Mouse (Mus musculus) stomach, embryonic 15.5 days (tissue): ENCODE data around the gene Orm1. TPM values are rescaled to one million over a fixed set of nuclear protein-coding genes. Genes with fewer than 3 reads are reported as not detected.

Experiments used
- ATAC-seq: fragments of 200-750 bp; cut with Nextera tagmentation; 2 replicates; pipeline ENCODE4 v1.8.0; 2017; ENCODE audit warnings: low read depth, moderate number of reproducible peaks, moderate TSS enrichment; ENCODE audit not compliant: insufficient read depth, low FRiP score
- H3K27ac ChIP-seq: fragments of 300-500 bp; sonication (generic); 2 replicates; pipeline ENCODE4 v1.5.1; 2015; ENCODE audit warnings: mild to moderate bottlenecking, inconsistent platforms
- H3K27me3 ChIP-seq: fragments of 300-500 bp; sonication (generic); replicated peaks from 2 replicates; pipeline ENCODE4 v1.6.1; 2015; ENCODE audit warnings: inconsistent platforms
- H3K36me3 ChIP-seq: fragments of 300-500 bp; sonication (generic); 2 replicates; pipeline ENCODE4 v1.6.1; 2015; ENCODE audit warnings: inconsistent platforms
- H3K4me1 ChIP-seq: fragments of 300-500 bp; sonication (generic); 2 replicates; pipeline ENCODE4 v1.6.1; 2015; ENCODE audit warnings: inconsistent platforms
- H3K4me2 ChIP-seq: fragments of 300-500 bp; sonication (generic); 2 replicates; pipeline ENCODE4 v1.6.1; 2015; ENCODE audit warnings: mild to moderate bottlenecking, inconsistent platforms
- H3K4me3 ChIP-seq: fragments of 300-500 bp; sonication (generic); replicated peaks from 2 replicates; pipeline ENCODE4 v1.5.1; 2015; ENCODE audit warnings: inconsistent platforms
- H3K9ac ChIP-seq: fragments of 300-500 bp; sonication (generic); 2 replicates; pipeline ENCODE4 v1.6.1; 2015; ENCODE audit warnings: inconsistent platforms
- H3K9me3 ChIP-seq: fragments of 300-500 bp; sonication (generic); 2 replicates; pipeline ENCODE4 v1.6.1; 2016; ENCODE audit warnings: inconsistent platforms
- WGBS: fragments of 180-500 bp; shearing (Covaris S2); methylation state at CpG from one replicate; pipeline ENCODE4 v1.1.7; 2015; 5-methylcytosine and 5-hydroxymethylcytosine counted together
- polyA plus RNA-seq: library from polyadenylated mRNA; unstranded; fragments of >200 nt; fragmentation: Nextera tagmentation; extraction: Ambion mirVana; gene quantifications from 2 replicates; pipeline ENCODE4 v1.2.1, GENCODE M21; 2015

The Orm1 gene
- polyA plus RNA-seq, 1 experiment from 2014 or later: 0.18 TPM

DNA sequence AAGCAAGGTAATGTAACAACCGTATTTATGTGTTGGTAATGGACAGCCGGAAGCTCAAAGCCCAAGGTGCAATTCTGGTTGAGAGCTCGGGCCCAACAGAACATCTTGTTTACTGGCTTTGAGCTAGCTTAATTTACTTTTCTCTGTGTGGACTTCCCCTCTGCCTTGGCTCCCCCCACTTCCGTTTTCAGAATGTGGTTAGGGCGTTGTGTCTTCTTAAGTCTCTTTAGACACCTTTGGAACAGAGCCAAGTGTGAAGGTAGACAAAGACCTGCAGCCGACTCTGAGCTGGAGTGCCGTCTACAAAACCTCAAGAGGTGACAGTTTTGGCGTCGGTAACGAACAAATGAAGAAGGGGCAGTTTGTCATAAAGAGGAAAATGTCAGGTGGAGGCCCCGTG, 41.4 kb downstream of the Orm1 start:
- H3K4me1 ChIP-seq: peaks cover 4% of the 10 kb centered on the region; the same call in 1 of the 2 replicates
- H3K27ac ChIP-seq: no peak overlapping the region
- H3K27me3 ChIP-seq: no peaks in the 10 kb centered on the region
- ATAC-seq: no peak
- no peak overlapping the region for H3K9ac ChIP-seq
- peaks cover 10% of the 10 kb centered on the region; the same call in 1 of the 2 replicates for H3K36me3 ChIP-seq
- 60% methylated on average over 11 of the region's 11 CpGs for WGBS
- no peaks in the 10 kb centered on the region for H3K9me3 ChIP-seq
- H3K4me3 ChIP-seq: no peak overlapping the region
- H3K4me2 ChIP-seq: no peak overlapping the region

DNA sequence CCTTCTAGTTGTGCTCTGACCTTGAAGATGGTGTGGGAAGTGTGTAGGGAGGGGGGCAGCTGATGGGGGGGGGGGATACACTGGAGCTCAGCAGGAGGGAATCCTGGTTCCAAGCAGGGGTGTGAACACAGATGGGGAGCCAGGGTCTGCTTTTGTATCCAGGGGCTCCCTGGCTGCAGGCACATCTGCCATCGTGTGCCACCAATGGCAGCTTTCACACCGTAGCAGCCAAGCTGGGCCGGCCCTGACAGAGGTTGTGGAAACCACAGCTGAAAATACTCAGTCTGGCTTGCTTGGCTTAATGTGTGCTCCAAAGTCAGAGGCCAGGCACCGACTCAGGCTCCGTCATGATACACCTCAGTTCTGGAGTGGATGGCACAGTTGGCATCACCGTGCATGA, 43.7 kb downstream of the Orm1 start:
- H3K9ac ChIP-seq: no peak overlapping the region
- no peak overlapping the region for H3K4me2 ChIP-seq
- H3K4me3 ChIP-seq: no peak overlapping the region
- no peaks in the 10 kb centered on the region for H3K27me3 ChIP-seq
- no peak for ATAC-seq
- peaks cover 3% of the 10 kb centered on the region; the same call in 1 of the 2 replicates for H3K36me3 ChIP-seq
- peaks cover 4% of the 10 kb centered on the region; the same call in 1 of the 2 replicates for H3K4me1 ChIP-seq
- H3K27ac ChIP-seq: no peak overlapping the region
- WGBS: 80% methylated on average over 6 of the region's 6 CpGs
- no peaks in the 10 kb centered on the region for H3K9me3 ChIP-seq

DNA sequence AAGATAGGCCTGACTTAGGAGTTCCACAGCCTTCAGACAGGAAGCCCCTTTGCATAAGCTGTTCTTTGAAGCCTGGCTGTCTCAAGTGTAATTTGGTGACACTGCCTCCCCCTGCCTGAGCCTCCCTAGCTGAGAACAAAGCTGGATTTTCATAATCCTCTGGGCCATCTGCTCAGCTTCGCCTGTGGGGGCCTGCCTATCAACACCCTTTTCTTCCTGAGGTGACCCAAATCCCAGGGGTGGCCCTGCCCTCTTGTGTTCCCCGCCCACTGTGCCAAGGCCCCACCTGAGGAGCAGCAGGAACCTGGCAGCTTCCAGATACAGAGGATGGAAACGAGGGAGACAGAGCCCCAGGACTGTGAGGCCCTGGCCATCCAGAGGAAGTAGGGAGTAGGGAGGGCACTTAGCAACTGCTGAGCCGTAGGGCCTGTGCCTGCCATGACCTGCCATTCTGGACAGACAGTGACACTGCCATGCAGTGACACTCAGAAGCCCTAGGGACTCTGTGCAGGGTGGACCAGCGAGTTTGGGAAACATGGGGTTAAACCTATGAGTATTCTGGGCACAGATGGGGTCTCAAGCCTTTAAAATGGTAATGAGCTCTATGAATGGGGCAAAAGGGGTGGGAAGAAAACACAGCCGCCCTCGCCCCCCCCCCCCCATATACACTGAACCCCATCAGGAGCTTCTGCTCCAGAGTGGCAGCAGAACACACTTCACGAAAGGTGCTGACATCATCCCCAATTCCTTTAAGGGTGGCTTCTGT, 44.9 kb downstream of the Orm1 start:
- WGBS: 52% methylated on average over 8 of the region's 8 CpGs
- no peak for ATAC-seq
- H3K9ac ChIP-seq: no peak overlapping the region

DNA sequence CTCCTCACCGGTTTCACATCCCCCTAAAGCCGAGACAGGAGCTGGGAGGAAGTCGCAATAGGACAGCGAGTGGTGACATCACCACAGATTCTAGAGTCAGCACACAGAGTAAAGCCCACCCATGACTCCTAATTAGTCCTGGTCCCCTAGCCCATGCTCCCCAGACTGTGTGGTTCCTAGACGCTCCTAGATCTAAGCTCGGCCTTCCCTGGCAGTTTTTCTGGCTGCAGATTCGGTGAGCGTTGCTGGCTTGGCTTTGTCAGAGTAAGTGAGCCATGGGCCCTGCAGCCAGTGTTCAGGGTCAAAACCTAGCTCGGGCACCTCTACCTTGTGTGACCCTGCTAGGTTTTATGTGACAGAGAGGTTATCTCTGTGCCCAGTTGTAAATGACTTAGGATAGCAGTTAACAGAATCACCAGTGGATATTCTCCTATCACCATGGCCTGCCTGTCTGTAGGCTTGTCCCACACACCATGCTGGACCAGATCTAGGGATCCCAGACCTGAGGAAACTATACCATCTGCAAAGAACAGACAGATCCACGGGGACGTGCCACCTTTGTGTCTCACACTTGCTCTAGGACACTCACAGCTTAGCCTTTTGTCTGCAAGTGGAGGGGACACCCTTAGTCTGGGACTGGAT, 45.6 kb downstream of the Orm1 start:
- Histone ChIP-seq H3K27me3 (no peaks in the 10 kb centered on the region), H3K4me1 (peaks cover 4% of the 10 kb centered on the region; the same call in 1 of the 2 replicates), H3K27ac (no peak overlapping the region), H3K9me3 (no peaks in the 10 kb centered on the region), H3K9ac (no peak overlapping the region), H3K36me3 (peaks cover 9% of the 10 kb centered on the region), H3K4me2 (no peak overlapping the region), H3K4me3 (no peak overlapping the region)
- no peak for ATAC-seq
- WGBS: 73% methylated on average over 11 of the region's 11 CpGs

More for the DNA sequence above, 44.9 kb downstream of the Orm1 start:
- no peaks in the 10 kb centered on the region for H3K9me3 ChIP-seq
- H3K27ac ChIP-seq: no peak overlapping the region
- no peak overlapping the region for H3K4me2 ChIP-seq
- H3K27me3 ChIP-seq: no peaks in the 10 kb centered on the region
- H3K36me3 ChIP-seq: peaks cover 3% of the 10 kb centered on the region; the same call in 1 of the 2 replicates
- H3K4me3 ChIP-seq: no peak overlapping the region
- peaks cover 4% of the 10 kb centered on the region; the same call in 1 of the 2 replicates for H3K4me1 ChIP-seq

DNA sequence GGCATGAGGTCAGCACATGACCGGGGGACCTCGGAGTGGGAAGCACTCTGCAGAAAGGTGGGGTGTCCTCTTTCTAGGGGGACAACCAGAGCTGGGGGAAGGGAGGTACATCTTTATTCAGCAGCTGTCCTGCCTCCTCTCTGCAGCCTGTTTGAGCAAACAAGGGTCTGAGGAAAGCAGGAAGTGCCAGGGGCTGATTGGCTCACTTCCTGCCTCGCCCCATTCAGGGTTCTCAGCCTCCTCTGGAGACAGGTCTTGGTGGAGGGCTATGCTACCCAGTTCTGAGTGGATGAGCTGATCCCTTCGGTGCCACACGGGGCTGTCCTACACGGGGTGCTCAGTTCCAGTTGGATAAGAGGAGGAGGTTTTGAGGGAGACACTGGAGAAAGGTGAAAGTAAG, 47.0 kb downstream of the Orm1 start:
- WGBS: 70% methylated on average over 6 of the region's 6 CpGs
- Histone ChIP-seq H3K4me1 (peaks cover 4% of the 10 kb centered on the region; the same call in 1 of the 2 replicates), H3K9ac (no peak overlapping the region), H3K9me3 (no peaks in the 10 kb centered on the region), H3K4me3 (no peak overlapping the region), H3K27me3 (no peaks in the 10 kb centered on the region), H3K27ac (no peak overlapping the region), H3K4me2 (no peak overlapping the region), H3K36me3 (peaks cover 10% of the 10 kb centered on the region)
- ATAC-seq: no peak

Other genes with a start within 250 kb of the Orm1 start
- gene Ambp, start 189.8 kb upstream of the Orm1 start, polyA plus RNA-seq: 156 and 167 TPM in 2 replicates
- gene Kif12, start 172.4 kb upstream of the Orm1 start, polyA plus RNA-seq: 31.6 and 39.0 TPM in 2 replicates
- 17.4 and 18.6 TPM in 2 replicates for gene Col27a1, start 130.6 kb upstream of the Orm1 start, polyA plus RNA-seq
- gene Orm3, start 11.6 kb downstream of the Orm1 start, polyA plus RNA-seq: not detected in 2 replicates
- not detected in 2 replicates for gene Orm2, start 17.9 kb downstream of the Orm1 start, polyA plus RNA-seq
- gene Akna, start 58.8 kb downstream of the Orm1 start, polyA plus RNA-seq: 6.7 and 7.0 TPM in 2 replicates
- 4.1 and 4.3 TPM in 2 replicates for gene Whrn, start 151.4 kb downstream of the Orm1 start, polyA plus RNA-seq
- gene Atp6v1g1, start 200.2 kb downstream of the Orm1 start, polyA plus RNA-seq: 248 and 268 TPM in 2 replicates
- 8.2 and 8.3 TPM in 2 replicates for gene Tmem268, start 214.2 kb downstream of the Orm1 start, polyA plus RNA-seq